Mouse (Mus musculus): ENCODE measurements around the gene Rab2b. TPM values are rescaled to one million over a fixed set of nuclear protein-coding genes. Genes with fewer than 3 reads are reported as not detected.

The Rab2b gene
- polyA plus RNA-seq, 1 experiment from 2014 or later = 24.8 TPM

Other genes starting within 250 kb of the Rab2b start
- gene Olfr221, start 237.1 kb downstream of the Rab2b start, polyA plus RNA-seq (2014; fragmentation: Nextera tagmentation; extraction: Ambion mirVana) = not detected in 2 replicates
- gene Hnrnpc, start 175.5 kb downstream of the Rab2b start, polyA plus RNA-seq (2014; fragmentation: Nextera tagmentation; extraction: Ambion mirVana) = 989 and 1,009 TPM in 2 replicates
- gene Rpgrip1, start 168.8 kb downstream of the Rab2b start, polyA plus RNA-seq (2014; fragmentation: Nextera tagmentation; extraction: Ambion mirVana) = 119 and 124 TPM in 2 replicates
- 82.9 and 90.9 TPM in 2 replicates for gene Supt16, start 82.1 kb downstream of the Rab2b start, polyA plus RNA-seq (2014; fragmentation: Nextera tagmentation; extraction: Ambion mirVana)
- 55.4 and 58.6 TPM in 2 replicates for gene Chd8, start 21.8 kb downstream of the Rab2b start, polyA plus RNA-seq (2014; fragmentation: Nextera tagmentation; extraction: Ambion mirVana)
- gene Tox4, start 399 bp downstream of the Rab2b start, polyA plus RNA-seq (2014; fragmentation: Nextera tagmentation; extraction: Ambion mirVana) = 48.5 and 52.3 TPM in 2 replicates
- 45.5 and 47.7 TPM in 2 replicates for gene Mettl3, start 25.6 kb upstream of the Rab2b start, polyA plus RNA-seq (2014; fragmentation: Nextera tagmentation; extraction: Ambion mirVana)
- gene Sall2, start 49.2 kb upstream of the Rab2b start, polyA plus RNA-seq (2014; fragmentation: Nextera tagmentation; extraction: Ambion mirVana) = 30.2 and 37.4 TPM in 2 replicates
- gene Olfr1513, start 76.9 kb upstream of the Rab2b start, polyA plus RNA-seq (2014; fragmentation: Nextera tagmentation; extraction: Ambion mirVana) = not detected in 2 replicates
- not detected in 2 replicates for gene Olfr1512, start 99.6 kb upstream of the Rab2b start, polyA plus RNA-seq (2014; fragmentation: Nextera tagmentation; extraction: Ambion mirVana)
- not detected in 2 replicates for gene Olfr1511, start 117.8 kb upstream of the Rab2b start, polyA plus RNA-seq (2014; fragmentation: Nextera tagmentation; extraction: Ambion mirVana)
- not detected in 2 replicates for gene Olfr1510, start 134.8 kb upstream of the Rab2b start, polyA plus RNA-seq (2014; fragmentation: Nextera tagmentation; extraction: Ambion mirVana)
- gene Olfr1509, start 163.4 kb upstream of the Rab2b start, polyA plus RNA-seq (2014; fragmentation: Nextera tagmentation; extraction: Ambion mirVana) = not detected in 2 replicates
- gene Olfr1508, start 187.9 kb upstream of the Rab2b start, polyA plus RNA-seq (2014; fragmentation: Nextera tagmentation; extraction: Ambion mirVana) = not detected in 2 replicates
- gene Olfr1507, start 216.2 kb upstream of the Rab2b start, polyA plus RNA-seq (2014; fragmentation: Nextera tagmentation; extraction: Ambion mirVana) = not detected in 2 replicates